Mouse (Mus musculus): ENCODE results near the gene Cyp4f40.
"Not testable (repeated sequence)": the region's sequence is repeated elsewhere in the genome, so short reads cannot be mapped to it uniquely, and the experiment has no call there.

Cyp4f40 gene

DNA sequence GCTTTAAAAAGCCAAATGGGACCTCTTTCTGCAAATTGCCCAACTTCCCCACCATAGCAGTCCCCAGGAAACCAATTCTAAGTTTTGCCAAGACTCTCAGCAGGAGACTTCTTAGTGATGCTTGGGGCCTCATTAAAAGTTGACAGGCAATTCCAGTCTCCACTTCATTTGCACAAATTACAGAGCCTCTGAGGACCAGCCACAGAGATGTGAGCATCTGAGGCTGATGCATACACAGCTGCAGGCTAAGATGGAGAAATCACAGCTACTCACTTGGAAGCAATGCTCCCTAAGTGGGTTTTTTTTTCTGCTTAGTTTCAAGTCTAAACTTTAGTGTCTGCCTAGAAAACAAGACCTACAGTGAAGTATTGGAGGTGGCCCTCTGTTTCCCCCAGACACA is 51.8 kb downstream of the Cyp4f40 start:
- DNase-seq (ENCODE audit: low spot score in 2 of 2), result not testable (repeated sequence)

DNA sequence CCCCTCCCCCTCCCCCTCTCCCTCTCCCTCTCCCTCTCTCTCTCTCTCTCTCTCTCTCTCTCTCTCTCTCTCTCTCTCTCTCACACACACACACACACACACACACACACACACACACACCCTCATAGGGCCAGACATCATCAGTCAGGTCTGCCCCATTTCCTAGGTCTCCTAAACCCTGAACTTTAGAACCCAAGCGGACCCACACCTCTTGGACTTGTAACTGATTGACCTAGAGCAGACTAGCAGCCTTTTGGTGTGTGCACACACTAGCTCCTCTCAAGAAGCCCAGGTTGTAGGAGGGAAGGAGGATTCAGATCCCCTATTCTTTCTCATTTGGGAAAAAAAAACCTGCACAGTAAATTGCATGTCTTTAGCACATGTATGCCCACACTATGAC is 63.5 kb downstream of the Cyp4f40 start:
- not testable (repeated sequence) for DNase-seq (ENCODE audit: low spot score in 2 of 2)

DNA sequence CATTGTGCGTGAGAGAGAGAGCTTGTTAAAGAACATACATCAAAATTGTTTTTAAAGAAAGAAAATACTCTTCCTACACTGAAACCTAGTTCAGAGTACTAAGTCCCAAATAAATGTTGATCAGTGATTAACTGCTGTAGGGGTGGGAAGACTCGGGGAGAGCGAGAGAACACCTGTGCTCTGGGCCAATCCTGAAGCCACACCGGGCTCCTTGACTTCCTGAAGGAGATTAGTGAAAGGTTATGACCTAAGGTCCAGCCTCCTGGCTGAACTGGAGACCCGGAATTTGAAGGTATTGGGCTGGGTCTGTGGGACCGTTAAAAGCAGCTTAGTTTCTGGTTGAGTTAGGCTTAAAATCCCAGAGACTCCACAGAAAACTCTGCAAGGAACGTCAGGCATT is 64.1 kb downstream of the Cyp4f40 start:
- no peak for DNase-seq (ENCODE audit: low spot score in 2 of 2)

DNA sequence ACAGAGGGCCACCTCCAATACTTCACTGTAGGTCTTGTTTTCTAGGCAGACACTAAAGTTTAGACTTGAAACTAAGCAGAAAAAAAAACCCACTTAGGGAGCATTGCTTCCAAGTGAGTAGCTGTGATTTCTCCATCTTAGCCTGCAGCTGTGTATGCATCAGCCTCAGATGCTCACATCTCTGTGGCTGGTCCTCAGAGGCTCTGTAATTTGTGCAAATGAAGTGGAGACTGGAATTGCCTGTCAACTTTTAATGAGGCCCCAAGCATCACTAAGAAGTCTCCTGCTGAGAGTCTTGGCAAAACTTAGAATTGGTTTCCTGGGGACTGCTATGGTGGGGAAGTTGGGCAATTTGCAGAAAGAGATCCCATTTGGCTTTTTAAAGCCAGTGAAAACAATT is 67.7 kb downstream of the Cyp4f40 start:
- DNase-seq (ENCODE audit: low spot score in 2 of 2), result not testable (repeated sequence)
